Mouse (Mus musculus) frontal cortex, postnatal 25 days (tissue): ENCODE data around the gene Fam114a1.

Experiments used
- DNase-seq, 2 experiments: peaks; one replicate each; pipeline ENCODE4 v3.0.0; 2022; ENCODE audit warnings: low spot score in 2 of 2

Gene Fam114a1

DNA sequence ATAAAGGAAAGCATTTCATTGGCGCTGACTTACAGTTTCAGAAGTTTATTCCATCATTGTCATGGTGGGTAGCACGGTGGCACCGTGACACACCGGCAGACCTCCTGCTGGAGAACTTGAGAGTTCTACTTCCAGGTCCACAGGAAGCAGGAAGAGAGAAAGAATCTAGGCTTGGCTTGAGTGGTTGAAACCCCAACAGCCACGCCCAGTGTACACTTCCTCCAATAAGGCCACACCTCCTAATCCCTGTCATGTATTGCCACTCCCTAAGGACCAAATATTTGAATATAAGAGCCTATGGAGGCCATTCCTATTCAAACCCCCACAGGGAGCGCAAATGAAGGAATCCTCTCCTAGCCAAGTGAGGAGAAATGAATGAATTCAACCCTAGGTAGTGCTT is 87.7 kb downstream of the Fam114a1 start:
- no peak for DNase-seq

DNA sequence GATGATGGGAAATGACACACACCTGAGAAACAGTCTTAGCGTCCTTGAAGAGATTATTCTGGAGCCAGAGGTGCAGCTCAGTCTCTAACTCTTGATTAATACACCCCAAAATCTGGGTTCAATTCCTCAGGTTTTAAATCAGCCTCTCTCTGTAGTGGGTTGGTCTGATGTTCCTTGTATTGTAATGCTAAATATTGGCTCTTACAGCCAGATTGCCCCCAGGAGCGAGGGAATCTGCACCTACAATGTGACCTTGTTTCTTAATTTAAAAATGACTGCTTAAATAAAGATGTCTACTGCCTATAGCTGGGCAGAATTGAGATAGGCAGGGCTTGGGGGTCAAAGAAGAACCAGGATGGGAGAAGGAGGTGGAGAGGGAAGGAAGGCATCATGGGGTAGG is 89.9 kb downstream of the Fam114a1 start:
- no peak for DNase-seq

DNA sequence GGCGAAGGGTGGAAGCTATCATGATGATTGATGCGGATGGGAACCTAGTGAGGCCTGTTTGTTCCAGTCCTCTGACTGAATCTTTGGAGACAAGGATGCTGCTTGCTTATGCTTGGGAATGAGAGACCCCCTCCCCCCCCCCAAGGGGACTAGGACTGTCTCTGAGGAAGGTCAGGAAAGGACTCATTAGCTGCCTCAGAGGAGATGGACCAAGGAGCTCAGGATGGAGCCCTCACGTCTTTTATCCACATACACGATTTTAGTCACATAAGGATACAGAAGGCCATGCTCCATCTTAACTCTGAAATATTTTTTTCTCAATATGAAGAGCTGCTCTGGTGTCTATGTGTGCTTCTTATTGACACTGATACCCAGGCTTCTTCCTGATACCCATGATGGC is 92.4 kb downstream of the Fam114a1 start:
- no peak for DNase-seq

DNA sequence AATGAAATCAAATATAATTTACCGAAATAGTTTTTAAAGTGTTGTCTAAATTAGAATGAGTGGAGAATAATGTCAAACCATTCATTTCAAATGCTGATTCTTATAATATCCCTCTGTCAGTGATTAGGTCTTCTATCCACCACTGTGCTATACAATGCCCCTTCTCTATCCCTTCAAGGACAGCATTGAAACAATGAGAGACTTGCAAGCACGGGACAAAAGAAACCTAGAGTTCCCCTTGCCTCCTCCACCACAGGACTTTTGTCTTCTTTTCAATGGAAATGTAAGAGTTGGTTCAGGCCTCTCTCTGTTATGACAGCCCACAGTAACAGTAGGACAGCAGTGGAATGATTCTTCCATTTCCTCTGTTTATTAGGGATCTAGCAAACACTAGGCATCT is 93.4 kb downstream of the Fam114a1 start:
- no peak for DNase-seq

DNA sequence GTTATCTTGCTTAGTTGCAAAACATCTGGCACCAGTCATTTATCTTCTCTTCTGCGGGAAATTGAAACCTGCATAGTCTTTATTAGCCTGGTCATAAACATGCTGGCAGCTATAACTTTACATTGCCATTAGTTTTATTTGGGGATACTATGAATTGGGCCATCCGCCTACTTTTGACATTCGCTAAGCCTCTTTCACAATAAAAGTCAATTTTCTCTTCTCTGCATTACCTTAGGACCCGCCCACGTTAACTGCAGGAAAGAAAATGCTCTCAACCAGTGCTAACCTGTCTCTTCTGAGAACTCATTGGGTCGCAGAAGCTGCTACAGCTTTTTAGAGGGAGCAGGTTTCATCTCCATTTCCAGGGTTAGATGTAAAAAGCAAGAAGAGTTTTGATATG is 98.3 kb downstream of the Fam114a1 start:
- no peak for DNase-seq

DNA sequence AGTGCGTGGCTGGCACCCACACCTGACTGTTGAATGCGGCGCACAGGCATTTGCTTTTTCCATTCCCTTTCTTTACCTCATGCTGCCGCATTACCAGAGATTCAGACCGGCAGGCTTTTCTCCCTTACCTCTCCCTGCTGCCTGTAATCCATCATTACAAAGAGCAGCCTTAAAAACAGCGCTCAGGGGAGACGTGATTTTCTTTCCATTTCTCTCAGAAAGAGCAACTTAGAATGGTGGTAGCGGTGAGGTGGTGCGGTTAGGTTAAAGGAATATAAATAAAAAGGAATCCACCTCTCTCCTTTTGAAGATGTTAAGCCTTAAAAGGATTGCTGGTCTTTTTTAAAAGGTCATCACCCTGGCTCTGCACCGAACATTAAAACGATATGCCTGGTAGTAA is 100.0 kb downstream of the Fam114a1 start:
- DNase-seq, result no peak

DNA sequence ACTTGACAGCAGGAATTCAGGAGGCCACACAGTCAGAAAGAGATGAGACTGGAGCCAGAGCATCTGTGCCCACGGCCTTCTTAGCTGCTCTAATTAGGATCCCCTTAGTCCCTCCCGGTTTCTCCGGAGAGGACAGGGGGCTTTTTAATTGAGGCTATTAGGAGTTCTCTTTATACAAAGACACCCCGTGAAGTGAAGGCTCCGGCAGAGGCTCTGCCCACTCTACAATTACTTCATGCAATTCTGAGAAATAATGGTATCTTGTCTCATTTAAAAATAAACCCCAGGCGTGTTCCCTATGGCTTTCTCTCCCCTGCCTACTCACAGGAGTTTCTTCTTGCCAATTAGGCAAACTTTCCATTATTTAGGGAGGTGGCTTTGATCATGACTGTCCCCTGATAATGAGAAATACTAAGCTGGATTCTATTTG is 101.8 kb downstream of the Fam114a1 start:
- no peak for DNase-seq

DNA sequence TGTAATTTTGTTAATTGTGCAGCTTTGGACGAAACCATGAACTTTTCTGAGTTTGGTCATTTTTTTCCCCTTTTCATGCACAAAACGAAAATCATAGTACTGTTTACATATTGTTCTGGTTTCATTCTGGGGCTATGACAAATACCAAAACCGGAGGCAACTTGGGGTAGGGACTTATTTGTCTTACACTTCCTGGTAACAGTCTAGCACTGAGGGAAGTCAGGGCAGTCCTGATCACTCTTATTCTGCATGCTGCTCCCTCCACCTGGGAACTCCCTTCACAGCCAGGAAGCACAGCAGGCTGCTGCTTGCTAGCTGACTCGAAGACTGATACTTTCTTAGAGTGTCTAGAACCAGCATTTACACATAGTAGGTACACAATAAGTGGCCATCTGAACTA is 103.4 kb downstream of the Fam114a1 start:
- DNase-seq, result no peak

DNA sequence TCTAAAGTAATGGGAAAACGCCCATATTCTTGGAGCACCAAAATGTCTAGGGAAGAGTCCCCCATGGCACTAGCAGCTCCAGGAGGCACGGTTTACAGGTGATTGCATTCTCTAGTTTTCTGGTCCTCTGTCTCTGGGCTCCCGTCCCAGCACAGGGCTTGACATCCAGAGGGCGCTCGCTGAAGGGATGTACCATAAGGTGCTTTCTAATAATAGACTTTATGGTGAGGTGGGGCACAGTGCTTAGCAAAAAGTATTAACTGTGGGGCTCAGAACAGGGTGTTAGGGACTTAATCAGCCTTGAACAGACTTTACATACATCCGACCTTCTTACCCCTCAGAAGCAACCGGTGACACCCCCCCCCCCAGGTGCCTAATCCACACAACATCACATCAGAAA is 104.8 kb downstream of the Fam114a1 start:
- DNase-seq, result no peak

DNA sequence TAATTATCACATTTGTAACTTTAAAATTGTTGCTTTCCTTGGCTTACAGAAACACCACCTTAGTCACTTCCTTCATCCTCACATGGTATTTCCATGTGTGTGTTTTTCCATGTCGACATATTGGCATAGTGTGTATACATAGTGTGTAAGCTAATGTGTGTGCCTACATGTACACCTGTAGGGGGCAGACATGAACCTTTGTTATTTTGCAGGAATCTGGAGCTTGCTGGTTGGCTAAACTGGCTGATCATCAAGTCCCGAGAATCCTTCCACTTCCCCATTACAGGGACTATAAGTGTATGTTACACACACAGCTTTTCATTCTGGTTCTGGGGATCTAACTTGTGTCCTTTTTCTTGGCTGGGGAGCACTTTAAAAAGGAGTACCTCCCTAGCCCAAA is 106.2 kb downstream of the Fam114a1 start:
- DNase-seq, result no peak

DNA sequence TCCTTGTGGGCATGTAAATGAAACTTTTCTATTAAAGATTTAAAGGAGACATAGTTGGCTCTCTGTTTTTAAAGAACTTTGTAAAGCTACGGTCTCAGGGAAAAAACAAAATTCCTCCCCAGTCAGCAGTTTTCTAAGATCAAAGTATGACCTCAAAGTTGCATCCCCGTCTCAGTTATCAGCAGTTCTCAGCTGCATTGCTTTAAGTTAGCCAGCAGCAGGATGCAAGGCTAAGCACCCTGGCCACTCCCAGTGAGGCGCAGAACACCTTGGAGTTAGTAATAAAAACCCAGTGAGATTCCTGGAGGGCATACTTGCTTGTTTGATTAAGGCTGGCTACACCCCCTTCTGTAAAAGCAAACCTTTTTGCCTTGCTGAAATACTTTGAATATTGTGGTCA is 106.9 kb downstream of the Fam114a1 start:
- DNase-seq, result no peak

DNA sequence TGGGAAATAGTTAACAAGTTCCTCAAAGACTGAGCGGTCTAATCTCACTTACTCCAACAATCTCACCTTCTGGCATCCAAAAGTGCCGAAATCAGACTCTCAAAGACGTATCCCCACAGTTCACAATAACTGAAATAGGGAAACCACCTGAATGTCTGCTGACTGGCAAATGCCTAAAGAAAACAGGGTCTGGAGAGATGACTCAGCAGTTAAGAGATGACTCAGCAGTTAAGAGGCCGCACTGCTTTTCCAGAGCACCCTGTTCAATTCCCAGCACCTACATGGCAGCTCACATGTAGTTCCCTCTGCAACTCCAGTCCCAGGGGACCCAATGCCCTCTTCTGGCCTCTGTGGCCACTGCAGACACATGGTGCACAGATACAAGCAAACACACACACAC is 108.2 kb downstream of the Fam114a1 start:
- DNase-seq, result no peak

DNA sequence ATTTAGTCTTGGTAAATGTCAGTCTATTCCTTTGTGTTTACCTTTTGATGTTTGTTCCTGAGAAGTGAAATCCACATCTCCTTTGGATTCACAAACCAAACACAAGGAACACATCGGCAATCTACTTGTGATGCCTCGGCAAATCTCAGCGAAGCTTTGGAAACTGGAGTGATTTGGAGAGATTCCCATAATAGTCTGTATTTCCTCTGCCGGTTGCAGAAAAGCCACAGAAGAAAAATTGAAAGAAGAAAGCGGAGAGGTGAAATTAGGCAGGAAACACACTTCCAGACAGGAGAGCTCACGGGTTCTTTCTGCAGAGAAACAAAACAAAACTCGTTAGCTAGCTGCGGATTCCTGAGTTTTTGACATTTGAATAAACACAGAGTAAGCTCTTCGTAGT is 110.0 kb downstream of the Fam114a1 start:
- peak; percentile 7 to 31 for DNase-seq

DNA sequence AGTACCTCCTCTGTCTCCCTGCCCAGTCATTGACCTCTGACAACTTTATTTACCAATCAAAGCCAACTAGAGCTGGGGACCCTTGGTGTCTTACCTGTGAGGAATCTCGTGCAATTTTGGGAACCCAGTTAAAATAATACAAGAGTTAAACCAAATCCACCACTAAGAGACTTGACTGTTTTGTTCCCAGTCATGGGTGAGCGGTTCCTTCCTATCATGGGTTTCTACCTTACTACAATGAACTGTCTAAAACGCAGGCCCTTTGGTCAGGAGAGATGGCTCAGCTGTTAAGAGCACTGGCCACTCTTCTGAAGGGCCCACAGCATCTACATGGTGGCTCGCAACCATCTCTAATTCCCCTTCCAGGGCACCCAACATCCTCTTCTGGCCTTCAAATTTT is 112.0 kb downstream of the Fam114a1 start:
- no peak for DNase-seq

DNA sequence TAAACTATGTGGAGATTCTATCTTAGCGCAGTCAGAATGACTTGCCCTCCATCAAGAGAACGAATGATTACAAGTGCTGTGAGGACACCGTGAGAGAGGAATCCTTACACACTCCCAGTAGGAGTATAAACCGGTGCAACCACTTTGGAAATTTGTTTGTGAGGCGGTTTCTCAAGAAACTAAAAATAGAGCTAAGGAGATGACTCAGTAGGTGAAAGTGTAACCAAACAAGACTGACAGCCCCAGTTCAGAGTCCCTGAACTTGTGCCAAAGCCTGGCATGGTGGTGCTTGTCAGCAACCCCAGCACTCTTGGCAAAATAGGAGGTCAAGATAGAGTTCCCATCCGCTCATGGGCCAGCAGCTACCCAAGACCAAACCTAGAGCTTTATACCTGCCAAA is 116.7 kb downstream of the Fam114a1 start:
- DNase-seq, result no peak

DNA sequence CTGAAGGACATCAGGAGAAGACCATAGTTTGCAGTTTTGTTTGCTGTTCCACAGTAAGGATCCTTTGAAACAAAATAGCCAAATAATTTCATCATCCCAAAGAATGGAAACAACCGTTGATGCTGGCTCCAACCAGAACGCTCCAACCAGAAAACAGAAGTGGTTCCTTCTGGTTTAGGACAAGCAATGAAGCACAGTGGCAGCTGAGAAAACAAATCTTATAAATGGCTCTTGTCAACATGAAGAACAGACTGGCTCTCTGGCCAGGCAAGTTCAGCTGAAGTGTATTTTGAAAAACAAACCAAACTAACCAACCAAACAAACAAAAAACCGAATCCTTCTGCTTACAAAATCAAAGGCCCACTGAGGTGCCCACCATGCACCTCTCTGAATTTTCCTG is 119.8 kb downstream of the Fam114a1 start:
- DNase-seq, result no peak

DNA sequence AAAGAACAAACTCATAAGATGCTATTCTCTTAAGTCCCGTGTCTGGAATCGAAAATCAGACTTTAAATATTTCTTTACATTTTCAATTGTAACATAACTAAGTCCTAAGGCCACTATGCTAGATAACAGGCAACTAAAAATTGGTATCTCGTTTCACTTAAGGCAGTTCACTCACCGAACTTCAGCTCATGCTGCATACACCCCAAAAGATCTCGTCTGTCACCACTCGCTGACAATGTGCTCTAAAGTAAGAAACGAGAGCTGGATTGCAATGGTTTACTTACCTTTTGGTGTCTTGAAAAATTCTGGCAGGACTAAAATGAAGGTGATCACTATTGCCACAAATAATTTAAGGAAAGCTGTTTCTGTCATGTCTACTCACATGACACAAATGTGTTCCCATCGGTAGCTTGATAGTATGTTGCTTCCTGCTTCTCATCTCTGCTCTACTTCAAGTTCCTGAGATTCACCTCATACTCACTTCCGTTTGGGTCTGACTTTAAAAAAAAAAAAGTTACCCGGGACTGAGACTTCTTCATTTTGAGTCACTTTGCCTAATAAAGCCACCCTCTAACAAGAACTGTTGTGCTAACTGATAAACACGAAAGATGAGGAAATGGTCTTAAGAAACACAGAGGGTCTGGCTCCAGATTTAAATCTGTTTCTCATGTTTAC is 121.5 kb downstream of the Fam114a1 start:
- no peak for DNase-seq
